Mouse (Mus musculus) gastrocnemius, postnatal 25 days (tissue): ENCODE results near the gene Hsph1. TPM values are rescaled to one million over a fixed set of nuclear protein-coding genes. Genes with fewer than 3 reads are reported as not detected.

ENCODE experiments used
- DNase-seq: peaks from one replicate; pipeline ENCODE4 v3.0.0; 2022
- total RNA-seq, 2 experiments: library from RNA; stranded (reverse); gene quantifications; 1 replicate in 1 of 2; 2 replicates in 1 of 2; pipeline ENCODE4 v1.2.3; 2021

Hsph1 gene
- total RNA-seq, 2 experiments from 2014 or later, result 61.7 to 64.2 TPM

DNA sequence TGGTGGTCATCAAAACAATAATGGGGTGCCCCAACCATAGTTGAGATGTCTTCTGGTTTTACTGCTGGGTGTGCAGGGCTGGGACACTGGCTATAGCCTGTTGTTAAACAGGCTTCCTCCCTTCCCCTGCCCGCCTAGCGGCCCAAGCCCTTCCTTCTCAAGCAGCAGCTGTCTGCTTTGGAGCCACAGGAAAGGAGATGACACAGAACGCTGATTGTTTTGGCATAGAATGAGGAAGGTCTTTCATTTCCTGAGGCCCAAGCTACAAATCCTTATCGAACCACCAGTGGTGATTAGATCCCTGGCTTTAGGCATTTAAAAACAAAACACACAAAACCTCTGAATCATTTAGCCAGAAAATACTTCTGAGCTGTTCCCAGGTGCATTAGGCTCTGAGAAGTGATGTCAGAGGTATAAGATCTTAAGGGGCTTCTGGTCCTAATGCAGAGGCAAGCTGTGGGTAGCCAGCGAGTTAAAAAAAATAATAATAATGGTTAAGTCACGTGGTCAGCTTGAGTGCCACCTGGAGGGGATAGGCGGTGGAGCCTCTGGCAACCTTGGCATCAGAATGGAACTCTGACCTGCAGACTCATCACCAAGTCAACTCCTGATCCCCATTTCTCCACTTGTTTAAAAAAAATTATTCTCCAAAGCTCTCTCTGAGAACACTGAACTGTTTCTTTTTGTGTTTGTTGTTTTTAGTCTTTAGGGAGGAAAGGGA, 47.2 kb downstream of the Hsph1 start:
- no peak for DNase-seq

DNA sequence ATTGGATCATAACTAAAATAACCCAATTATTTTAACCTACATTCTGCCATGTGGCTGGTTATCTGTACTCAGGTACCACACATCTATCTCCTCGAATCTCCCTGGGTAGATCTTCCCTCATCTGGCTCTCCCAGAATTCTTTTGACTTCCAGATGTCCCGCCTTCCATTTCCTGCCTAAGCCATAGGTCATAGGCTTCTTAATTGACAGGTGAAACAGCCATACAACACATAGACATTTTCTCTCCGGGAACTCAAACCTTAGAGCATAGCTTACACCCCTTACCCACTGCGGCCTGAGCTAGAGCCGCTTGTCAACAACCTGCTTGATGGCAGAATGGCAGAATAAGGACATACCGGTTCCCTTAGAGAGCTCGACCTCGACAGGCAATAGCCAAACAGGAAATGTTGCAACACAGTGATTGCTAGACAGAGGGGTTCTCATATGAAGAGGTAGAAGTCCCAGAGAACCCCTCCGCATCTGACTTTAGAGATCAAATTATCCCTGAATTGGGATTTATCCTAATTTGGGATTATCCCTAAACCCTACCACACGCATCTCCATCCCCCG, 48.8 kb downstream of the Hsph1 start:
- DNase-seq, result no peak

DNA sequence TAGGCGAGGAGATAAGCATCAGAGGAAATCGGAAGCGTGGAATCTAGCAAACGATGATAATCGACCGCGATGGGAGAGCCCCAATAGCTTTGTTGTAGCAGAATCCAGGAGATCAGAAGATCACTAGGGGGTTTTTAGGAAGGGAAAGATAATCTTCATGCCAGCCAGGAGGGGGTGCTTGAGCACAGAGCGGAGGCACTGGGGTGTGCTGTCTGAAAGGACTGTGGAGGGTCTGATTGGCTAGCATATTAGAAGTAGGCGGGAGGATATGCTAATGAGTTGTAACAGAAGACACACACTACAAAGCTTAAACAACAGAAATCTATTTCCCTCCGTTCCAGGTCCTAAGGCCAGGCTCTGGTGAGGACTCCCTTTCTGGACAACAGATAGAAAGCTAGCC, 50.3 kb downstream of the Hsph1 start:
- DNase-seq, result no peak

DNA sequence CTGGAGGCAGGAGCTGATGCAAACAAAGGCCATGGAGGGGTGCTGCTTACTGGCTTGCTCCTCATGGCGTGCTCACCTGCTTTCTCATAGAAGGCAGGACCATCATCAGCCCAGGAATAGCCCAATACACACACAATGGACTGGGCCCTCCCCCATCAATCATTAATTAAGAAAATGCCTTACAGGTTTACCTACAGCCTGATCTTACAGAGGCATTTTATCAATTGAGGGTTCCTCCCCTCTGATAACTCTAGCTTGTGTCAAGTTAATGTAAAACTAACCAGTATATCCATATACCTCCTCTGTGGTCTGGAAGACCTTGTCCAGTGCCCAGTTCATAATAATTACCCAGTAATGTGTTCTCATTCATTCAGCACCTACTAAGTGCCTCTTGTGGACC, 50.9 kb downstream of the Hsph1 start:
- no peak for DNase-seq

GRCm38 (mm10) chr5:149584154-149584655, 52.0 kb downstream of the Hsph1 start:
- DNase-seq, result no peak

DNA sequence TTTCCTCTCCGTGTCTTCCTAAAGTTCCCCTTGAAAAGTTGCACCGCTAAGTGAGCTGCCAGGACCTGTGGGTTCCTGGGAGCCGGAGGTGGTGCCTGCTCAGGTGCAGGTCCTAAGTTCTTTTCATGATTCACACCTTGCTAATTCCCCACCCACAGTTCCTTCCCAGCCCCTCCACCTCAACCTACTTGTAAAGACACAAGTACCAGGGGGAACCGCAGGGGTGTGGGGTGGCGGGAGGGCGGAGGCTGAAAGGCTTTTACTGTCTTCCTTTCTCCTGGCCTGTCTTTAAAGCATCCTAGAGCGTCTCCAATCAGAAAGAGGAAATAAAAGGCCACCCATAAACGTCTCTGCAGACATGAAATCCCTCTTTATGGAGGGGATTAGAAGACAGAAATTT, 52.7 kb downstream of the Hsph1 start:
- DNase-seq, result no peak

DNA sequence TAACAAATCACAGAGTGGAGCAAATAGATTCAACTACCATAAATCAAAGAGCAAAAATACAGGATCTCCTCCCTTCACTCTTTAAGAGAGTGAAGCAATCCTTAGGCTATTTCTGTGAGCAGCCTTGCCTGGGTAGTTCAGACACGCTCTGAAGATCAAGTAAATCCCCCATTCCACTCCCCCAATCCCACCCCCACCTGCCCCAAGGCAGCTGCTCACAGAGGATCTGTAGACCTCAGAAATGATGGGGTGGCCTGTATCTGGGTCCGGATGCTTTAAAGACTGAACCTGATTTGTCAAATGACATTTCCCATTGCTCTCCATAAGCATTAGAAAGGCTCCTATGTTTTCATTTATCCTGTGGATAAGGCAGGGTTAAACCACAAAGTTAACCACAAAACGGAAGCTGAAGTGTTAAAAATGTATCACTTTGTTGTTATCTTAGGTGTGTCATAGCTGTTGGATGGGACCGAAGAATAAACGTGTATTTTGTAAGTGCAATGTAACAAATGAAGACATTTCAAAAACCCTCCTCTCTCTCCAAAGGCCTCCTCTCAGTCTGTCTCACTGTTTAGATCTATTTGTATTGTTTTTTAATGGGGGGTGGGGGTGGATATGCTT, 53.4 kb downstream of the Hsph1 start:
- no peak for DNase-seq

- no peak for DNase-seq
These were observed 58.7 kb downstream of the Hsph1 start for GRCm38 (mm10) chr5:149577449-149577848.

- DNase-seq, result no peak
These were observed 59.2 kb downstream of the Hsph1 start for GRCm38 (mm10) chr5:149576977-149577376.

- peak; percentile 55 for DNase-seq
These were observed 67.2 kb downstream of the Hsph1 start for GRCm38 (mm10) chr5:149568993-149569392.

DNA sequence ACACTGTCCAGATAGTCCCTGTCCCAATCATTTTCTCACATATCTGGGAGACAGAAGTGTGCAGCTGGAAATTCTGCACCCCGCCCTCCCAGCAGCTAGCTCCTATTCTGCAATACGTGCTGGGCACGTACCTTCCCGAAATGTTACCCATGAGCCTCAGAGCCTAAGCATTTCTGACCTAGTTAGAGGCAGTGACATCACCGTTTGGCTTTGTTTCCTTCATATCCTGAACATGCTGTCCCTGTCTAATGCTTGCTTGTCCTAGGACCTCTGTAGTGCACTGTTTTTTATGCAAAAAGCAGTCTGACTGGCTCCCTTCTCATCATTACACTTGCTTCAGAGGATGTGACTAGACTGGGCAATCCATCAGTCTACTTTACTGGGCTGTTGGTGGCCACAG, 69.2 kb downstream of the Hsph1 start:
- DNase-seq, result peak; percentile 76

- DNase-seq, result no peak
These were observed 70.2 kb downstream of the Hsph1 start for GRCm38 (mm10) chr5:149566026-149566425.

Other genes starting within 250 kb of the Hsph1 start
- gene Medag, start 224.6 kb downstream of the Hsph1 start, total RNA-seq, result 10 to 100 TPM; 15.8 to 18.2 TPM
- not detected for gene Tex26, start 196.7 kb downstream of the Hsph1 start, total RNA-seq
- not detected for gene Wdr95, start 107.7 kb downstream of the Hsph1 start, total RNA-seq
- gene B3glct, start 41.9 kb upstream of the Hsph1 start, total RNA-seq, result 1 to 10 TPM; 3.1 to 3.8 TPM